Mouse (Mus musculus) megakaryocyte, embryonic 14.5 days (primary cell): ENCODE data around the gene Pkig.

Experiments used
- FLI1 ChIP-seq: IDR thresholded peaks from 2 replicates; pipeline ENCODE4 v1.6.1; 2012; ENCODE audit warnings: low read length, inconsistent platforms, mixed read lengths
- GATA1 ChIP-seq: IDR thresholded peaks from 3 replicates; pipeline ENCODE4 v1.6.1; 2012; ENCODE audit warnings: mixed read lengths, low read length, inconsistent platforms, borderline replicate concordance

DNA sequence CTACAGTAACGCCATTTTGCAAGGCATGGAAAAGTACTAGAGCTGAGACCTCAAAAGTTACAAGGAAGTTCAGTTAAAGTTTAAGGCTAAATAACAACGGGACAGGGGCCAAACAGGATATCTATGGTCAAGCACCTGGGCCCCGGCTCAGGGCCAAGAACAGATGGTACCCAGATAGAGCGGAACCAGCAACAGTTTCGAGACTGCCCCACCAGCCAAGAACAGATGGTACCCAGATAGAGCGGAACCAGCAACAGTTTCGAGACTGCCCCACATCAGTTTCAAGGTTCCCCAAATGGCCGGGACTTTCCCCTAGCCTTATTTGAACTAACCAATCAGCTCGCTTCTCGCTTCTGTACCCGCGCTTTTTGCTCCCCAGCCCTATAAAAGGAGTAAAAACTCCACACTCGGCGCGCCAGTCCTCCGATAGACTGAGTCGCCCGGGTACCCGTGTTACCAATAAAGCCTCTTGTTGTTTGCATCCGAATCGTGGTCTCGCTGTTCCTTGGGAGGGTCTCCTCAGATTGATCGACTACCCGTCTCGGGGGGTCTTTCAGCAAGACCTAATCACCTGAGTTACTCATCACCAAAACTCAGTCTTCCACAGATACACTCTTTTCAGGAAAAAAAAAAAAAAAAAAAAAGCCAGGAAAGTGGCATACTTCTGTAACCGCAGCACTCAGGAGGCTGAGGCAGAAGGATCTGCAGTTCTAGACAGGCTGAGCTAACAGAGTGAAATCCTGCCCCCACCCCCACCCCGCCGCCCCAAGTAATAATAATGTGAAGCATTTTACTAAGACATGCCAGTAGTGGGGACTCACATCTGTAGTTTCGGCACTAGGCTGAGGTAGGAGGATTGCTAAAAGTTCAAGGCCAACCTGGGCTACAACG, 15.3 kb upstream of the Pkig start:
- TF ChIP-seq GATA1 (no peak), FLI1 (no peak)
